Mouse (Mus musculus) heart, embryonic 11.5 days (tissue): ENCODE measurements at regions not wholly inside any gene's neighbourhood (a gene's known extent, or its start where the extent isn't known, plus 50 kb on each side); places are given as distances from the start of the nearest gene placed in this dataset.

ENCODE experiments used
- ATAC-seq: fragments of 200-750 bp; cut with Nextera tagmentation; replicated peaks from 2 replicates; pipeline ENCODE4 v1.8.0; 2017; ENCODE audit warnings: moderate library complexity; ENCODE audit not compliant: insufficient number of reproducible peaks, low FRiP score, low TSS enrichment
- H3K27ac ChIP-seq: fragments of 300-500 bp; sonication (generic); 2 replicates; pipeline ENCODE4 v1.5.1; 2014; ENCODE audit warnings: mild to moderate bottlenecking, low read depth, low read length
- H3K27me3 ChIP-seq: fragments of 300-500 bp; sonication (generic); 2 replicates; pipeline ENCODE4 v1.6.1; 2014; ENCODE audit warnings: mild to moderate bottlenecking, low read length, mixed read lengths; ENCODE audit not compliant: control insufficient read depth, insufficient read depth
- H3K36me3 ChIP-seq: fragments of 300-500 bp; sonication (generic); 2 replicates; pipeline ENCODE4 v1.6.1; 2014; ENCODE audit warnings: mild to moderate bottlenecking, low read length, moderate library complexity, mixed read lengths; ENCODE audit not compliant: control insufficient read depth, insufficient read depth
- H3K4me1 ChIP-seq: fragments of 300-500 bp; sonication (generic); 2 replicates; pipeline ENCODE4 v1.6.1; 2014; ENCODE audit warnings: low read length; ENCODE audit not compliant: control insufficient read depth, insufficient read depth
- H3K4me2 ChIP-seq: fragments of 300-500 bp; sonication (generic); 2 replicates; pipeline ENCODE4 v1.6.1; 2014; ENCODE audit warnings: mild to moderate bottlenecking, moderate library complexity
- H3K4me3 ChIP-seq: fragments of 300-500 bp; sonication (generic); 2 replicates; pipeline ENCODE4 v1.5.1; 2014; ENCODE audit warnings: low read depth, low read length
- H3K9ac ChIP-seq: fragments of 300-500 bp; sonication (generic); 2 replicates; pipeline ENCODE4 v1.6.1; 2014; ENCODE audit warnings: mild to moderate bottlenecking, low read depth, low read length, moderate library complexity
- H3K9me3 ChIP-seq: fragments of 300-500 bp; sonication (generic); replicated peaks from 2 replicates; pipeline ENCODE4 v1.6.1; 2016; ENCODE audit warnings: low read length; ENCODE audit not compliant: control insufficient read depth
- WGBS: fragments of 180-500 bp; shearing (Covaris S2); extraction: QIAGEN DNeasy Blood & Tissue Kit; methylation state at CpG from one replicate; pipeline ENCODE4 v1.1.7; 2014; ENCODE audit not compliant: insufficient replicate concordance; 5-methylcytosine and 5-hydroxymethylcytosine counted together

GRCm38 (mm10) chr14:14603439-14603838, 98.6 kb upstream of the Slc4a7 start:
- Histone ChIP-seq H3K9ac (no peak overlapping the region), H3K4me2 (no peak overlapping the region), H3K36me3 (no peaks in the 10 kb centered on the region), H3K9me3 (no peaks in the 10 kb centered on the region), H3K27me3 (no peaks in the 10 kb centered on the region), H3K4me1 (no peaks in the 10 kb centered on the region), H3K27ac (no peak overlapping the region), H3K4me3 (no peak overlapping the region)
- 34% methylated on average over 1 of the region's 1 CpGs for WGBS
- no peak for ATAC-seq

- 90% methylated on average over 3 of the region's 3 CpGs for WGBS
These were observed 95.0 kb upstream of the Slc4a7 start for GRCm38 (mm10) chr14:14607074-14607473.

GRCm38 (mm10) chr14:14612245-14612644, 89.8 kb upstream of the Slc4a7 start:
- Histone ChIP-seq H3K4me1 (no peaks in the 10 kb centered on the region), H3K9me3 (no peaks in the 10 kb centered on the region), H3K27me3 (peaks cover 2% of the 10 kb centered on the region; the same call in 1 of the 2 replicates), H3K27ac (no peak overlapping the region), H3K4me3 (no peak overlapping the region), H3K9ac (no peak overlapping the region), H3K36me3 (no peaks in the 10 kb centered on the region), H3K4me2 (no peak overlapping the region)
- no peak for ATAC-seq
- WGBS, result 73% methylated on average over 3 of the region's 3 CpGs

More at GRCm38 (mm10) chr14:14607074-14607473, 95.0 kb upstream of the Slc4a7 start:
- Histone ChIP-seq H3K36me3 (no peaks in the 10 kb centered on the region), H3K4me2 (no peak overlapping the region), H3K27ac (no peak overlapping the region), H3K9me3 (no peaks in the 10 kb centered on the region), H3K27me3 (no peaks in the 10 kb centered on the region), H3K4me3 (no peak overlapping the region), H3K4me1 (no peaks in the 10 kb centered on the region), H3K9ac (no peak overlapping the region)
- no peak for ATAC-seq

DNA sequence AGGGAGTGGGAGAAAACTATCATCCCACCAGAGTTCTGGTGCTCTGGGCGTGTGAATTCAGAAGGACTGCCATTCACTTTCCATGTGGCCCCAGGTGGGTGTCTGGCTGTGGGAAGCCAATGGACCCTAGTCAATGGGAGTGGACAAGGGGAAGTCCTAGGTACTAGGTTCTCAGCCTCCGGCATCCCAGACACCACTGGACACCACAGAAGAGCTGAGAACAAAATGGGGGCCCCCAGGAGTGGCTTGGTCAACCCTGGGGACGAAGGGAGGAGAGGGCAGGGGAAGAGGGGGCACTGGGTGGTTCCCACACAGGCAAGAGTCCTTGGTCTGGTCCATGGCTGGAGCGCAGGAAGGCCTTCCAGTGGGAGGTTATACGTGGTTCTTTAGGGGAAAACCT, 81.8 kb upstream of the Slc4a7 start:
- ATAC-seq, result no peak
- 80% methylated on average over 5 of the region's 5 CpGs for WGBS
- no peaks in the 10 kb centered on the region for H3K9me3 ChIP-seq

DNA sequence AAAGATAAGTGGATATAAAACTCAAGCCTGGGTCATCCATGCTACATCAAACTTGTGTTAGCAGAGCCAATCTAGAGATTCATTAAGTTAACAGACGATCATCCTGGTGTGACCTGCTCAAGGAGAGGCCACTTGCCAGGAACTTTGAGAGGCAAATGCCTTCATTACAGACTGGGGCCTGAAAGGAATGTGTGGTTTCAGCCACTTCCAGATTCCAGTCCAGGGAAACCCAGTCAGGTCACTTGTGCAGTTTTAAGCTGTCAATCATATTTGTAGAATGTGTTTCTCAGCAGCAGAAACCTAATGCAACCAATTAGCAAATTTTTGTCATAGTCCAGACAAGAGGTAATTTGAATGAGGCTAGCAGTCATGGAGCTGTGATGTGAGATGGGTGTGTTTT, 73.4 kb upstream of the Slc4a7 start:
- Histone ChIP-seq H3K9me3 (no peaks in the 10 kb centered on the region), H3K4me1 (peaks cover 2% of the 10 kb centered on the region; the same call in 1 of the 2 replicates), H3K9ac (no peak overlapping the region), H3K27ac (no peak overlapping the region), H3K4me2 (no peak overlapping the region), H3K4me3 (no peak overlapping the region), H3K27me3 (no peaks in the 10 kb centered on the region), H3K36me3 (no peaks in the 10 kb centered on the region)
- WGBS, result 52% methylated on average over 1 of the region's 1 CpGs
- ATAC-seq, result no peak

More for the DNA sequence above, 81.8 kb upstream of the Slc4a7 start:
- no peak overlapping the region for H3K4me3 ChIP-seq
- H3K27me3 ChIP-seq, result no peaks in the 10 kb centered on the region
- H3K4me2 ChIP-seq, result no peak overlapping the region
- H3K4me1 ChIP-seq, result no peaks in the 10 kb centered on the region
- H3K27ac ChIP-seq, result no peak overlapping the region
- no peak overlapping the region for H3K9ac ChIP-seq
- no peaks in the 10 kb centered on the region for H3K36me3 ChIP-seq

GRCm38 (mm10) chr14:14631750-14632149, 70.3 kb upstream of the Slc4a7 start:
- no peaks in the 10 kb centered on the region for H3K9me3 ChIP-seq
- no peaks in the 10 kb centered on the region for H3K36me3 ChIP-seq
- peak overlapping the region; percentile 78; the same call in 1 of the 2 replicates for H3K4me2 ChIP-seq
- WGBS, result 28% methylated on average over 6 of the region's 6 CpGs
- peaks cover 4% of the 10 kb centered on the region; the same call in 1 of the 2 replicates for H3K4me1 ChIP-seq
- H3K4me3 ChIP-seq, result no peak overlapping the region
- no peak overlapping the region for H3K9ac ChIP-seq
- H3K27me3 ChIP-seq, result no peaks in the 10 kb centered on the region
- ATAC-seq, result no peak; the same call in 1 of the 2 replicates
- H3K27ac ChIP-seq, result no peak overlapping the region

DNA sequence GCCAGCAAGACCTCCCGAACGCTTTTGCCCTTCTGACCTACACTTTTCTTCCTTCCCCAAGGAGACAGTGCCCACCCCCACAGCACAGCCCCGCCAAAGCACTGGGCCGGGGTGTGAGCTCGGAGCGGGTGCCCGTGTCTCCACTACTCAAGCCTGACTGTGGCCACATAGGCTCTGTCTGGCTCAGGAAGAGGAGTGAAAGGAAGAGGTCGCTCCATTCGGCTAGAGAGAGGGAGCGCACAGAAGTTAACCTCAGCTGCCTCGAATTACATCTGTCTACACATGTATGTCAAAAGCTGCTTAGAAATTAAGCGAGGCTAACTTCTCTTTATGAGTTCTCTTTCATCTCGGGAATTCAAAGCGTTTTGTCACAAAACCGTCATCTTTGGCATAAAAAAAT, 69.6 kb upstream of the Slc4a7 start:
- Histone ChIP-seq H3K4me3 (peak overlapping the region; percentile 39), H3K27me3 (no peaks in the 10 kb centered on the region), H3K9me3 (no peaks in the 10 kb centered on the region), H3K36me3 (no peaks in the 10 kb centered on the region), H3K27ac (no peak overlapping the region), H3K9ac (peak overlapping the region; percentile 56), H3K4me1 (peaks cover 4% of the 10 kb centered on the region; the same call in 1 of the 2 replicates), H3K4me2 (peak overlapping the region; percentile 78)
- WGBS, result under 1% methylated on average over 15 of the region's 15 CpGs
- peak; percentile 57; the same call in 1 of the 2 replicates for ATAC-seq

DNA sequence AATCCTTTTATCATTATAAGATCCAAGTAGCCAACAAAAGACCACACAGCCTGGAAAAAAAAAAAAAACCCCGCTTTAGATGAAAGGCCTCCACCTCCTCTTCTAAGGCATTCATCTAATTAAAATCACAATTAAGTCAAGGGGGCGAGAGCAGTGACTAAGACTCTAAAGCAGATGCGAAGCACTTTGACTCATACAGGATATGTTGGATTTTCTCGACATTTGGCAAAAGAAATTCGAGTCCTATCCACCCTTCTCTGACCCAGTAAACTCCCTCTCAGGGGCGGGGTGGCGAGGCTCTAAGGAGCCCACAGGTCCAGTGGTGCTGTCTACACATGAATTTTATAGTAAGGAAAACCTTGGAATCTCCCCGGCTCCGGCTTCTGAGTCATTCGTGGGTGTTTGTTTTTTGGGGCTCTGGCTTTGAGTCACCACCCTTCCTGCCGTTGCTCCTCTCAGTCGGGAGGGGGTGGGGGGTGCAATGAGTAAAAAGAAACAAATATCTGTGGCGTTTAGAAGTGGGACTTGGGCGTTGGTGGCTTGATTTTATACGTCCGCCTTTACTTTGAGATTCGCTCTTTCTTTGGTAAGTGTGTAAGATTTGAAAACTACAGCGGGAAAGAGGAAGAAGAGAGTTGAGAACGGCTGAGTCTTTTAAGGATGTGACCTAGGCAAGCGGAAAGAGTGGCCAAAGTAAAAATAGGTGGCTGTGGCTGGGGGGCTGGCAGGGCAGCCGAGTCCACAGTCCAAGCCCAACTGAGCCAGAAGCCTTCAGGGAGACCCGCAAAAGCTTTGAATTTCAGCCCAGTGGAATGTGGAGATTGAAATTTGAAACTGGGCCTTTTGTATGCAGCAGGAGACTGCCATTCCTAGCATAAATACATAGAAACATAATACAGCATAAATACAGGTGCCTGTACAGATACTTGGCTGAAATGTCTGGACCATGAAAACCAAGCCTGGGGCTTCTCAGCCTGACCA, 68.8 kb upstream of the Slc4a7 start:
- ATAC-seq, result no peak
- no peak overlapping the region for H3K27ac ChIP-seq
- WGBS, result 4% methylated on average over 22 of the region's 22 CpGs

More for the DNA sequence above, 68.8 kb upstream of the Slc4a7 start:
- Histone ChIP-seq H3K9me3 (no peaks in the 10 kb centered on the region), H3K36me3 (no peaks in the 10 kb centered on the region), H3K4me3 (peak overlapping the region; percentile 39), H3K9ac (peak overlapping the region; percentile 40), H3K27me3 (no peaks in the 10 kb centered on the region), H3K4me2 (peak overlapping the region; percentile 78), H3K4me1 (peaks cover 4% of the 10 kb centered on the region; the same call in 1 of the 2 replicates)
